Mouse (Mus musculus) heart, adult 9 months (tissue): ENCODE results near the gene Lrat.

Source experiments
- DNase-seq, 2 experiments: peaks; one replicate each; pipeline ENCODE4 v3.0.0; 2022; ENCODE audit warnings: low spot score in 2 of 2

Gene Lrat

DNA sequence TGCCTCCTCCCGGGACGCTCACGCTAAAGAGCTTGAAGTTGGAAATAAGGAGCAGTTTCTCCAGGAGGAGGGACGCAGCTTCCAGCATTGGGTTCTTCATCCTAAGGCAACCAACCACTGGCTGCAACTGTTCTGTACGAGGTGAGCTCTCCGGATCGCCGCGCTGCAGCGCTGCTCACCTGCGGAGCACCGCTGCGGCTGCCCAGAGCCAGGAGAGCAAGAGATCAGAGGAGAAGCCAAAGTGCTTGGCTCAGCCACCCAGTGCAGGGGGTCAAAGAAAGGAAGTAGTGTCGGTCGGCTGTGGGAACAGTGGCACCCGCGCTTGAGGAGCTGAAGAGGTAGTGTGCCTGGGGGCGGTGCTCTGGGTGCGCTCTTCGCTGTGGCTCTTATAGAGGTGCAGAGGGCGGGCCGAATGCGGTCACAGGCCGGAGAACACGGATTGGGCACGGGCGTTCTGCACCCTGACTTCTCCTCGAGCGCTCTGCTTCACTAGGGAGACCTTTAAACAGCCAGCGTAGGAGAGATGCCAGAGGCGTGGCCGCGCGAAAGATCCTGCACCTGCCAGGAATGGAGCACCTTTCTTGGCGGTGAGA lies at the start of gene Lrat:
TSS of gene Lrat (minus strand) at position 361 of the 593 bp plus-strand sequence.
- no peak for DNase-seq

DNA sequence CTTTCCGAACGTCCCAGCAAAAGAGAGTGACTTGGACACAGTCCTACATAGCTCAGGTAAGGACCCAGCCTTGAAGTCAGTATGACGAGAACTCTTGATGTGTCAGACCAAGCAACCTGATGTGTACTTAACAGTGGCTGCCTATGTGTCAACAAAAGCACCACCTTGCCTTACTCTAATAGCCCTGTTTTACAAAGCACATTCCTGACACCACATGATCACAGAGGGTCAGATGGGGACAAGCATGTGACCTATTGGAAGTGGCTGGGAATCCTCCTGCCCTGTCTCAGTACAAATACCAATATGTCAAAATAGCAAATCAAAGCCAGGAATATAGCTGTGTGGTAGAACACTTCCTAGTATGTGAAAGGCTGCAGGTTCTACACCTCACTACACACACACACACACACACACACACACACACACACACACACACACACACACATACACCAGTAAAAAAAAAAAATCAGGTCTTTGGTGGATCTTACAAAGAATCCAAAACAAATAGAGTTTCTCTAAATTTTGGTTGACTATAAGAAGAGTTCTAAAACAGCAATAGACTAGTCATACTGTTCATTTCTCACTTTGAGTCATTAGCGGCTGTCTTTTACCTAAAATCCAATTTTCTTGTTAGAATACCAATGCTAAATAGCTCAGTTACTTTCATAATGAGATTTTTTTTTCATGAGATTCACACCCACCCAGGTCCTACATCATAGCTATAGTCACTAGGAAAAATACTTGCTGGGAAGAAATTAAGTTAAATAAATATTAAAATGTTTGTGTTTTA lies 48.6 kb upstream of the Lrat start:
- no peak for DNase-seq

DNA sequence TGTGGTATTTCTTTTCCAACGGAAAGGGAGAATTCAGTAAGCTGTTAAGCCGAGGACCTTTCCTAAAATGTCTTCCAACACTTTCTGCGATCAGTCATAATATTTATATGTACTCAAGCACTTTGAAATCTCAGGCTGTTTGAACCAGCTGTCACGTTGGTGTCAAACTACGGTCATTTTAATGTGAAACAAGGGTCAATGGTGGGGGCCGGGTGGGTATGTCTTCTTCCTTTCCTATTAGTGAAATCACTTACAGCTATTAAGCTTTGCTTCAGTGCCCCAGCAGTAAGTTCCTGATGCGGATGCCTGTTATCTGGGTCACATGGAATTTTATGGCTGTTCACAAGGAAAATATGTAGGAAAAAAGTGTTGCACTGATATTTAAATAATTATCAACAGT lies 46.9 kb upstream of the Lrat start:
- no peak for DNase-seq

DNA sequence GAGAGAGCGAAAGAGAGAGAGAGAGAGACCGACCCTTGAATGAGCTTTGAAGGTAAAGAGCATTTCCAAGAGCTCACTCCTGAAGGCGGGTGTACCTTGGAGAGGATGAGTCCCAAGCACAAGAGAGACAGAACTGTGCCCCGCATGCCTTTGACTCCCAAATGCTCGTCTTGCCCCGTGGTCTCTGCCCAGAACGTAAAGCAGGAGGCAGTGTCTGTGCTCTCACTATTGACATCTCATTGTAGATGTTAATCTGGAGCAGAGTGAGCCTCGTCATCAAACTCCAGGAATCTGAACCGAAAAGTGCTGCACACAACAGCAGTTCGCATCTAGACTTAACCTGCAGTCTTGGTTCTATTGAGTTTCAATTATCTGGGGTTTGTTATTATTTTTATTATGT lies 46.4 kb upstream of the Lrat start:
- DNase-seq, result no peak

DNA sequence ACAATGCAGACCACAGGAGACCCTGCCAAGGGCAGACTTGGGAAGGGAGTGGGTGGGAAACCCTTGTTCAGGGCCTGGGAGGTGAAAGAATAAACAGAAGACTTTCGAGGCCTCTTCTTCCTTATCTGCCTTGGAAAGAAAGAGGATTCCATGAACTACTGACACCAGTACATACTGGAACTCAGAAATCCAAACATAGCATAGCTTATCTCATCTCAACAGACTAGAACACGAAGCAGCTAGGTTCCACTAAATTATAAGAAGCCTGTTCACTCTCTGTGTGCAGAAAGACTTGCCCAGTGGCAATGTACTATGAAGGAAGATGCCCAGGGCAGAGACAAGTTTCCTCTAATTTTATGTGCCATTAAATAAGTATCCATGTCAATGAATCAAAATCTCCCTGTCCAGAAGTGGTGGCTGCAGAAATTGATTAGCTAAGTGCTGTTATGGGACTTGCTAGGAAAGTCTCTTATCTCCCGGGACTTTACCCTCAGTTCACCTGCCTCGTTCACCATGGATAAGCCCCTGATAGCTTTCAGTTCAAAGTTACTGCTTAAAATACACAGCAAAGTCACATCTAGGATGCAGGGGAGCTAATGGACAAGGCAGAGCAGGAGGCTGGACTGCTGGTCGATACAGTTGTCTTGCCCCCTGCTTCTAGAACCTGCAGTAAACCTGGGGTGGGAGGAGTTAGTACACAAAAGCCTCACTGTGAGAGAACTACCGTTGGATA lies 42.8 kb upstream of the Lrat start:
- no peak for DNase-seq

DNA sequence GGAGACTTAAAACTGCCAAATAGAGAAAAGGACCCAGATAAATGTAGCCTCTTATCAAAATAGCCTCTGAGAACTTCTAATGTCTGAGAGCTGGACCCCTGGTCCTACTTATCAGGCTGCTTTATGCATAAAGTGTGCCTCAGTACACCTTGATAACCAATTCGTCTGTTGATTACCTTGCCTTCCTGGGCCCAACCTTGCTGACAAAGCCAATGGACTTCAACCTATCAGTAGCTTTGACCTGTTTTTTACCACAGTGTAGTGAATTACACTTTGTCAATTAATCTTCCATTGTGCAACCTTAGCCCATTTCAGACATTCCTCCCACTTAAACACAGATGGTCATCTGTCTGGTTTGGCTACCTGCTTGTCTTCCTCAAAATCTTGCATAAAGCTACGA lies 24.1 kb upstream of the Lrat start:
- no peak for DNase-seq

DNA sequence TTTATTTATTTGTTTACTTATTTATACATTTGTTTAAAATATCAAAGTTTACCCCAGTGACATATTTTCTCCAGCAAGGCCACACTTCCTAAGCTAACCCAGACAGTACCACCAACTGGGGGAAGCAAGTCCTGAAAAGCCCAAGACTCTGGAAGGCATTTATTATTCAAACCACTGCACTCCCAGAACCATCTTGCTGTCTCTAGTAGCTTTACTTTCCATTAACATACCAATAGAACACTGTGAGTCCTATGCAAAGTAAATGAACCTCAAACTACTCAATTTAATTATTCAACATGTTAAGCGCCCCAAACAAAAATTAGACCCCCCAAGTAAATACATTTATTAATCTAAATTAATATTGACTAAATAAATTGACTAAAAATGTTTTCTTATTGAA lies 11.9 kb upstream of the Lrat start:
- no peak for DNase-seq

DNA sequence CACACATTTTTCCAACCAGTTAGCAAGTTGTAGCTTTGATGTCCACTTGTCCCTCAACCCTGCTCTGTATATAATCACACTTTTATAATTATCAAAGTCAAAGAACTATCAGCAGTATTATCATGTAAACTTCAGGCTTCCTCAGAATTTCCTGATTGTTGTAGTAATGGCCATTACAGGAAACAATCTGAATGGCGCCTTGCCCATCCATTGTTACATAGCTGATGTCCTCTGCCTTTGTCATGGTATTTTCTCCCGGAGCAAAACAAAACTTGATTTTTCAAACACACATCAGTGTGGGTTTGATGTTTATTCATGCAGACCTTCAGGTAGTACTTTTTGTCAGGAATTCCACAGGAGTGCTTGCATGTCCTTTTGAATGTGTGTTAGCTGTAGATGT lies 4.9 kb upstream of the Lrat start:
- peak; percentile 18 to 49 for DNase-seq

DNA sequence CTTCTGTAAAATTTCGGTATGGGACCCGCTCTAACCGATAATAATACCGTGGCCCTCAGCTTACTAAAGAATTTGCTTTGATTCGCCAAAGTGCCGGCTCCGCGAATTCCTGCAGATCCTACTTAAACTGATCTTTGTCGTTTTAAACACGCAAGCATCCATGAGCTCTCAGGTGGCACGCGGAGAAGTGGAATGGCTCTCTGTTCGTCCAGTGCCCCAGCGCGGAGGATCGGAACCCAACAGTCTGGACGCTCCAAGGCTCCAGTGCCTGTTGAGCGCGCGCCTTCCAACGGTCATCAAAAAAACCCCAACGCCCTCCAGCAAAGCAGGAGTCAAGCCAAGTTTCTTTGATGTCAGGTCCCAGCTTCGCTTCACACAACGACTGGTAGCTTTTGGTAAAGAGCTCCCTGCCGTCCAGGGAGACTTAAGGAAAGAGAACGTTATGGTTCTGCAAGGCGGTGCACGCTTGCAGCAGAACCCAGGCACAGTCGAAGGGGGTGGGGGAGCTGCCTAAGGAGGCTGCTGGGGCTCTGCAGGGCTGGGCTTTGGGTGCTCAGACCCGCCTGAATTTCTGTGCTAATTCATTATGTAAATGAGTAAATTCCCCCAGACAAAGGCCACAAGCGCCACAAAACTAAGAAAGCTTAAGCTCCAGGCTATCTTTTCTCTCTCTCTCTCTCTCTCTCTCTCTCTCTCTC lies 587 bp upstream of the Lrat start:
- DNase-seq, result no peak

DNA sequence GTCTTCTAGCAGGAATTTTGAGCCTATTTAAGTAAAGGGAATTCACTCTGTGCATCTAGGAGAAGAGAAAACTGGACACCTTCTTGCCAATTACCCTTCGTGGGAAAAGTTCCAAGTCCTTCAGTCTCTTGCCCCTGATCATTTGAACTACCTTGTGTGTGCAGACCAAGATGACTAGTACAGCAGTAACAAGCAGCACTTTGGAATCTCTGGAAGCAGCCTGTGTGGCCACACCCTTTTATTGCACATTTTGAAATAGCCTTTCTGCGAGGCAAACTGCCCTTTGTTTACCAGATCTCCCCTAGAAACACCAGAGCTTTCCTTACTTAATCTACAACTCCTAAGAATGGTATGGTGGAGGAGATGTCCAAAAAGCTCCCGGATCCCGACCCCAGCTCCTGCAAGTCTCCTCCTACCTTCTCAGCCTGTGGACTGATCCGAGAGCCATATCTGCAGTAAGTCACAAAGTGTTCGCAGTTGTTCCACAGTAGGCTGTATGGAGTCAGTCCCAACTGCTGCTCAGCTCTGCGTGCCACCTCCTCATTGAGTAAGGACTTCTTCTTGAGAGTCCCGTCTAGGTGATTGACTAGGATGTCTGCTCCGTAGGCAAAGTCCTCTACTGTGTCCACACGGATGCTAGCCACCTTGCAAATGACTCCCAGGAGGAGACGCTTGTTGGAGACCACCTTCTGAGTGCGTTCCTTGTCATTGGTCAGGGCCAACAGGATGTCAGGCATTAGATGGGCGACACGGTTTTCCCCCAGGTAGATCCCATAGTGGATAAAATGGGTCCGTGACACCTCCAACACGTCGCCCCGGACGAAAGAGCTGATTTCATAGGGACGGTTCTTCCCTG lies 788 bp downstream of the Lrat start:
- DNase-seq, result no peak

DNA sequence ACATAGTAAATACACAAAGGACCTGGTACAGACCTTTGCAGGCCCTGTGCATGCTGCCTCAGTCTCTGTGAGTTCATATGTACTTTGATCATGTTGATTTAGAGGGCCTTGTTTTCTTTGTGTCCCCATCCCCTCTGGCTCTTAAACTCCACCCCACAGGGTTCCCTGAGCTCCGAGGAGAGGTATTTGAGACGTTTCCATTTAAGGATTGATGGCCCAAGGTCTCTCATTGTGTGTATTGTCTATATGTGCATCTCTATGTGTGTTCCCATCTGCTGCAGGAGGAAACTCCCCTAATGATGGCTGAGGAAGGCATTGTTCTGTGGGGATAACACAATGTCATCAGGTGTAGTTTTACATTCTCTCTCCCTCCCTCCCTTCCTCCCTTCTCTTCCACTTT lies 14.9 kb downstream of the Lrat start:
- no peak for DNase-seq

DNA sequence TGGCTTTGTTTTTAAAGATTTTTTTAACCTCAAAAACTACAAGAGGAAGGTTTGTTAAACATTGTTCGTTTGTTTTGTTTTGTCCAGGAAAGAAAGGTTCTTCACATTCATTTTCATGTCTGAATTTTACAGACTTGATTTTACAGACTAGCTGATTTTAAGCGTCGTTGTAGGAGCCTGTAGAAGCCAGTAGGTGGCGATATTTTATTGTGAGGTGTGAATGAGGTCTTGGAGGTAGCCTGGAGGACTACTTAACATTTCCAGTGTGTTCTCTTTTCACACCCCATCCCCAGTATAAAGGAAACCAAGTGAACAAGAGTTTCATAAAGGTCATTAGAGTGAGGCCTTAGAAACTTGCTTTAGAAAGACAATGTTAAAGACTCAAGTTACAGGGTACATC lies 26.5 kb downstream of the Lrat start:
- peak; percentile 4 to 19 for DNase-seq

DNA sequence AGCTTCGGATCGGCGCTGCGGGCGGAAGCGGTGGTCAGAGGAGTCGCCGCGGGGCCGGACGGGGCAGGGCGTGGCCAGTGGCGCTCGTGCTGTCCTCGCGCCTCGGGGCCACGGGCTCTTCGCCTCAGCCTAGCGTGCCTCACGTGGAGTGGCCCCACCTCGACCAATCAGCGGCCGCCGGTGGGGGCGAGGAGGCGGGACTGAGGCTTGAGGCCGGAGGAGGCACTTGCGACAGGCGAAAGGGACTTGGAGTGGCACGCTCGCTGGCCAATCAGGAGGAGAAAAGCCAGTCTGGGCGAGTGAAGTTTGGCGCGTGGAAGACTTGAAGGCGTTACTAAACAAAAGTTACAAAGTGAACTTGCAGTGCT lies 27.4 kb downstream of the Lrat start, which contains the start of gene Rbm46:
TSS of gene Rbm46 (minus strand) at position 112 of the 368 bp plus-strand sequence.
- DNase-seq, result peak; percentile 50 to 68

DNA sequence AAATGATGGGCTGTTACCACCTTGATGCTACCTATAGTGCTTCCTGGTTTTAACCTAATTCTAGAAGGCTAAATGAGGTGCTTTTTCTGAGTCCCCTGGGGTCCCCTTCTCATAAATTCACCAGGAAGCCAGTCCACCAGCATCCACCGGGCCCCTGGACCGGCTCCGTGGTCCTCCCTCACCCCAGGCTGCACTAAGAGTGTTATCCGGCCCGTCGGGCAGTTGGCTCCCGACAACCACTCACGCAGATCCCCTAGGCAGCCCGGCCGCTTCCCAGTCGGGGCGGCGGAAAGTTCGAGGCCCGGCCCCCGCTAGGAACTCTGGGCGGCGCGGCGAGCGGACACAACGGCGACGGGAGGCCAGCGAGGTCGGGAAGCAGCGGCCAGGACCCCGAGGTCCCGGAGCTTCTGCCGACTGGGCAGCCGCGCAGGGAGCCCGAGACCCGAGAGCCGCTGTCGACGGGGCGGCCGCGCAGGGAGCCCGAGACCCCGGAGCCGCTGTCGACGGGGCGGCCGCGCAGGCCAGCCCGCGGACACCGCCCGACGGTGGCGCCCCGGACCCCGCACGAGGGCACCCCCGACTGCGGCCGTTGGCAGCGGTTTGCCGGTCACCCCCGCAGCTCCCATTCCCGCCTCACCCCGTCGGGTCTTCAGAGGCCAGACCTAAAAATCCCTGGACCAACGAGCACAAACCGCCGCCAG lies 28.0 kb downstream of the Lrat start:
- DNase-seq, result peak in 1 of 2 experiments; percentile 1

DNA sequence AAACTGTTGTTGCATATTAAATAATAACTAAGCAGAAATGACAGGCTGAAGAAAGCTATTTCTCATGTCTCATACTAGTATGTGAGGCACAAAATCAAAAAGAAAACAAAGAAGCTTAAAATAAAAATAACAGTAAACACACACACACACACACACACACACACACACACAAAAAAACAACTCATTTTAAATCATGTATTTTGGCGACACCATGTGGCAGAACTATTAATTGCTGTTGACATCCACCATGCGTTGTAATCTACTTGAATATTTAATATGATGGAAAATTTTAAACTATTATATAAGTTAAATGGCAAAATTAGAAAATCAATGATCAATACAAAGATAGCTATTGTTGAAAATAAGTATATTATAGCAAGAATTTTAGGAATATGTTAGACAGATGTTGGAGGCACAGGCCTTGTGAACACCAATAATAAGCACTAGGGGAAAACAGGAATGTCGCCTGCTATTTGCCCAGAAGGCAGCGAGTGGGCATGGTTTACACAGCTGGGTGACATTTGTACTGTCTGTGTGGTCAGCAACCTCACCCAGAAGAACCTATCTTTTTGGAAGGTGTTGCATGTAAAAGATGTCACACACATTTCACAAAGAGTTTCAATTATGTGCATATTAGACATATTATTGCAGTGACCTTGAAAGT lies 46.2 kb downstream of the Lrat start:
- no peak for DNase-seq
